Mouse (Mus musculus): ENCODE measurements around the gene Paqr8.

DNA sequence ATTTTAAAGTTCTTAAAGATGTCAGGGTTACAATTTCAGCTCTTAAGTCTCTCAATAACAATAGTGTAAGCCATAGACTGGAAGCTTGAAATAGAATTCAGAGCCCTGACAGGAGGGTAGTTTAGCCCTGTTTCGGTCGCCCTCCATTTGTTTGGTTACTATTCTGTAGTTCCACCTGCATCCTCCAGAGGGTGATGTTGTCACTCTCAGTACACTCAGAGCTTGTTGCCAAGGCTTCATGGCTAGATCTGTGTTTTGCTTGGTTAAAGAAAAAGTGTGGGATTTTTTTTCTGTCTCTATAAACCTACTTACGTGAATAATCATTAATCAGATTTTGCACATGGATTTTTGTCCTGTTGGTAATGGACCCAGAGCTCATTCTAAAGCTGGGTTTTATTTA, 48.6 kb downstream of the Paqr8 start:
- TF ChIP-seq CTCF (IDR thresholded peaks at IDR 0.05; ENCODE audit: low read depth) (peak; percentile 96), EP300 (optimal IDR thresholded peaks at IDR 0.05) (no peak)

Measured in stomach, postnatal 0 days (tissue).